Mouse (Mus musculus) layer of hippocampus, postnatal 10 days (tissue): ENCODE measurements around the gene Gm13288. TPM values are rescaled to one million over a fixed set of nuclear protein-coding genes. Genes with fewer than 3 reads are reported as not detected.
"Not testable (repeated sequence)": the region's sequence is repeated elsewhere in the genome, so short reads cannot be mapped to it uniquely, and the experiment has no call there.

ENCODE experiments used
- DNase-seq, 2 experiments: peaks; one replicate each; pipeline ENCODE4 v3.0.0; 2021; ENCODE audit warnings: low spot score in 2 of 2
- long read RNA-seq: library from polyadenylated mRNA; stranded (forward); transcript quantifications from one replicate; pipeline ENCODE4 v2.0.0, GENCODE M21; 2023
- total RNA-seq, 2 experiments: library from RNA; stranded (reverse); gene quantifications; 2 replicates each; pipeline ENCODE4 v1.2.3; 2021

Gm13288 gene
- total RNA-seq = not detected
- long read RNA-seq = 0 reads

- DNase-seq = not testable (repeated sequence)
These were observed at the start of gene Gm13288 for GRCm38 (mm10) chr4:88805231-88805630. Gene Gm13288, plus strand, starts transcription at chr4:88805531.

- DNase-seq = peak in 1 of 2 experiments; percentile 17
These were observed 48.5 kb upstream of the Gm13288 start for GRCm38 (mm10) chr4:88756581-88757513.

- DNase-seq = peak; percentile 93 to 94
These were observed 47.7 kb upstream of the Gm13288 start for GRCm38 (mm10) chr4:88757628-88758031.

GRCm38 (mm10) chr4:88758751-88759150, 46.6 kb upstream of the Gm13288 start:
- DNase-seq = not testable (repeated sequence)

- peak; percentile 17 to 33 for DNase-seq
These were observed 45.6 kb upstream of the Gm13288 start, which contains the start of gene Gm13283 for GRCm38 (mm10) chr4:88759610-88760268. Gene Gm13283, plus strand, starts transcription at chr4:88760119.

GRCm38 (mm10) chr4:88760431-88760830, 44.9 kb upstream of the Gm13288 start:
- DNase-seq = peak; percentile 45 to 66

GRCm38 (mm10) chr4:88761776-88762175, 43.6 kb upstream of the Gm13288 start:
- peak; percentile 73 to 83 for DNase-seq

- peak in 1 of 2 experiments; percentile 15 for DNase-seq
These were observed 43.0 kb upstream of the Gm13288 start for GRCm38 (mm10) chr4:88762341-88762740.

- peak in 1 of 2 experiments; percentile 16 for DNase-seq
These were observed 41.8 kb upstream of the Gm13288 start for GRCm38 (mm10) chr4:88763384-88764018.

GRCm38 (mm10) chr4:88773534-88773933, 31.8 kb upstream of the Gm13288 start, which contains the start of gene Gm13290:
Gene Gm13290, plus strand, starts transcription at chr4:88773834.
- DNase-seq = not testable (repeated sequence)

- not testable (repeated sequence) for DNase-seq
These were observed 28.7 kb upstream of the Gm13288 start, which contains the start of gene Gm13289 for GRCm38 (mm10) chr4:88776622-88777021. Gene Gm13289, plus strand, starts transcription at chr4:88776922.

- not testable (repeated sequence) for DNase-seq
These were observed 25.8 kb upstream of the Gm13288 start, which contains the start of gene Gm13272 for GRCm38 (mm10) chr4:88779550-88779949. Gene Gm13272, plus strand, starts transcription at chr4:88779850.

- DNase-seq = peak in 1 of 2 experiments; percentile 17
These were observed 25.0 kb upstream of the Gm13288 start for GRCm38 (mm10) chr4:88780320-88780719.

- not testable (repeated sequence) for DNase-seq
These were observed 23.5 kb upstream of the Gm13288 start, which contains the start of gene Ifnz for GRCm38 (mm10) chr4:88781831-88782230. Gene Ifnz, plus strand, starts transcription at chr4:88782131.

- DNase-seq = not testable (repeated sequence)
These were observed 23.0 kb upstream of the Gm13288 start for GRCm38 (mm10) chr4:88782335-88782734.

GRCm38 (mm10) chr4:88785409-88785808, 19.9 kb upstream of the Gm13288 start, which contains the start of gene Gm13276:
Gene Gm13276, plus strand, starts transcription at chr4:88785709.
- not testable (repeated sequence) for DNase-seq

- DNase-seq = peak; percentile 48 to 68
These were observed 16.9 kb upstream of the Gm13288 start, which contains the start of gene Gm13277 for GRCm38 (mm10) chr4:88788402-88788801. Gene Gm13277, plus strand, starts transcription at chr4:88788632.

GRCm38 (mm10) chr4:88791250-88791649, 14.1 kb upstream of the Gm13288 start, which contains the start of gene Gm13278:
Gene Gm13278, plus strand, starts transcription at chr4:88791550.
- not testable (repeated sequence) for DNase-seq

- DNase-seq = peak; percentile 74 to 80
These were observed 11.2 kb upstream of the Gm13288 start, which contains the start of gene Gm13275 for GRCm38 (mm10) chr4:88793936-88794675. Gene Gm13275, plus strand, starts transcription at chr4:88794487.

- DNase-seq = not testable (repeated sequence)
These were observed 8.2 kb upstream of the Gm13288 start, which contains the start of gene Gm13279 for GRCm38 (mm10) chr4:88797097-88797496. Gene Gm13279, plus strand, starts transcription at chr4:88797397.
